In the genomic region with DNA sequence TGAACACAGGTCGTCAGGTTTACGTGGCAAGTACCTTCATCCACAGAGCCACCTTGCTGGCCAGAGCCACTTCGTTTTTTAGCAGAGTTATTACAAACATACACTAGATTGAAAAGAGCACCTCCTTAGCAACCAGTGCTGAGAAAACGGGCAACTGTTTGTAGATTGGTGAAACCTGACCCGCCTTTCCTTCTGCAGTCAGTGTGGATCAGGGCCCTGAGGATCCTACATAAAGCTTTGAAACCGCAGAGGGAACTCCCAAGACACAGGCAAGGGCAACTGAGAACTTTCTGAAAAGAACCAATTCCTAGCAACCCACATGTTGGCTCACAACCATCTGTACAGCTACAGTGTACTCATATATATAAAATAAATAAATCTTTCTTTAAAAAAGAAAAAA, we compare ENCODE assay signal across 23 mouse cellular contexts. TPM values are rescaled to one million over a fixed set of nuclear protein-coding genes. Genes with fewer than 3 reads are reported as not detected.
DNase-seq lines count a peak whose midpoint lies in the region; ATAC-seq lines count a peak whose summit lies in the region.
"Had no signal": no experiment of that assay in that cellular context is flagged by ENCODE, and none has a peak within 500 bp of the region (broad histone marks: within the 10 kb centered on the region; RNA-seq: fewer than 3 reads in every experiment).

No protein-coding gene starts in this region.

- WGBS in embryonic facial prominence, embryonic 11.5 days, result 57% methylated on average over 6 of the region's 6 CpGs
- WGBS in embryonic facial prominence, embryonic 10.5 days, result 68% methylated on average over 6 of the region's 6 CpGs
- 45% methylated on average over 6 of the region's 6 CpGs for WGBS in embryonic facial prominence, embryonic 13.5 days

- no peak overlapping the region for H3K4me2 ChIP-seq in embryonic facial prominence, embryonic 11.5 days (ENCODE audit: low read depth, low read length)
- H3K4me2 ChIP-seq in embryonic facial prominence, embryonic 13.5 days, result no peak overlapping the region
- H3K4me2 ChIP-seq: forebrain, embryonic 13.5 days; forebrain, embryonic 15.5 days had no signal

- no peaks in the 10 kb centered on the region; the same call in 1 of the 2 replicates for H3K4me1 ChIP-seq in embryonic facial prominence, embryonic 11.5 days (ENCODE audit: control insufficient read depth, insufficient read depth, low read length)
- peaks cover 24% of the 10 kb centered on the region for H3K4me1 ChIP-seq in embryonic facial prominence, embryonic 10.5 days
- peaks cover 24% of the 10 kb centered on the region for H3K4me1 ChIP-seq in embryonic facial prominence, embryonic 13.5 days
- H3K4me1 ChIP-seq: forebrain, embryonic 13.5 days; forebrain, embryonic 15.5 days had no signal

- H3K27ac ChIP-seq in embryonic facial prominence, embryonic 11.5 days (replicated peaks; ENCODE audit: low read depth, low read length), result no peak overlapping the region
- no peak overlapping the region for H3K27ac ChIP-seq in embryonic facial prominence, embryonic 10.5 days (replicated peaks)
- peak overlapping the region; percentile 68 for H3K27ac ChIP-seq in embryonic facial prominence, embryonic 13.5 days
- H3K27ac ChIP-seq: forebrain, embryonic 13.5 days; forebrain, embryonic 15.5 days had no signal

- ATAC-seq in embryonic facial prominence, embryonic 11.5 days (replicated peaks; ENCODE audit: insufficient number of reproducible peaks, low FRiP score, low TSS enrichment, low read depth), result no peak
- no peak for ATAC-seq in embryonic facial prominence, embryonic 13.5 days (ENCODE audit: insufficient number of reproducible peaks, insufficient read depth, low FRiP score, low TSS enrichment, low read depth)
- ATAC-seq: CD4-positive, CD25-positive, alpha-beta regulatory T cell, adult 4 months; forebrain, embryonic 13.5 days; forebrain, embryonic 15.5 days; forebrain, postnatal 0 days had no signal

- no peaks in the 10 kb centered on the region for H3K36me3 ChIP-seq in embryonic facial prominence, embryonic 11.5 days (replicated peaks; ENCODE audit: control insufficient read depth, insufficient read depth, low read depth, low read length)
- no peaks in the 10 kb centered on the region for H3K36me3 ChIP-seq in embryonic facial prominence, embryonic 10.5 days (replicated peaks)
- no peaks in the 10 kb centered on the region for H3K36me3 ChIP-seq in embryonic facial prominence, embryonic 13.5 days
- H3K36me3 ChIP-seq: forebrain, embryonic 15.5 days had no signal

- DNase-seq in embryonic facial prominence, embryonic 11.5 days (ENCODE audit: low spot score), result peak; percentile 30
- no peak for DNase-seq in embryonic facial prominence, embryonic 10.5 days (ENCODE audit: low spot score)
- DNase-seq in NIH3T3 (ENCODE audit: low read depth), result peak; percentile 30
- DNase-seq in layer of hippocampus, postnatal 10 days (ENCODE audit: low spot score in 2 of 2), result no peak
- no peak for DNase-seq in frontal cortex, postnatal 36 days (ENCODE audit: low spot score in 2 of 2)
- DNase-seq: adrenal gland, adult 2 months; adrenal gland, postnatal 10 days; adrenal gland, postnatal 25 days; B cell, adult 2 months; cerebellum, adult 11 months; cerebellum, adult 18-20 months; cerebellum, adult 8-10 months; cerebellum, adult 9-11 months; cerebellum, postnatal 14 days; cerebellum, postnatal 36 days; embryo, embryonic 11 days; forebrain, postnatal 0 days had no signal

- H3K27me3 ChIP-seq in embryonic facial prominence, embryonic 11.5 days (ENCODE audit: control insufficient read depth, insufficient read depth, low read length), result no peaks in the 10 kb centered on the region
- H3K27me3 ChIP-seq in embryonic facial prominence, embryonic 10.5 days (replicated peaks; ENCODE audit: low read depth, poor library complexity, severe bottlenecking), result no peaks in the 10 kb centered on the region
- H3K27me3 ChIP-seq in embryonic facial prominence, embryonic 13.5 days, result no peaks in the 10 kb centered on the region
- H3K27me3 ChIP-seq: CH12.LX; forebrain, embryonic 13.5 days; forebrain, embryonic 15.5 days had no signal

- H3K4me3 ChIP-seq in embryonic facial prominence, embryonic 11.5 days (ENCODE audit: low read depth, low read length), result no peak overlapping the region
- no peak overlapping the region for H3K4me3 ChIP-seq in embryonic facial prominence, embryonic 10.5 days
- H3K4me3 ChIP-seq in embryonic facial prominence, embryonic 13.5 days, result no peak overlapping the region
- H3K4me3 ChIP-seq: forebrain, embryonic 13.5 days; forebrain, embryonic 15.5 days had no signal

- no peaks in the 10 kb centered on the region for H3K9me3 ChIP-seq in embryonic facial prominence, embryonic 11.5 days (replicated peaks; ENCODE audit: control insufficient read depth, low read length)
- no peaks in the 10 kb centered on the region for H3K9me3 ChIP-seq in embryonic facial prominence, embryonic 10.5 days
- no peaks in the 10 kb centered on the region for H3K9me3 ChIP-seq in embryonic facial prominence, embryonic 13.5 days
- H3K9me3 ChIP-seq: forebrain, embryonic 13.5 days; forebrain, embryonic 15.5 days; G1E had no signal

- H3K9ac ChIP-seq in embryonic facial prominence, embryonic 11.5 days (replicated peaks; ENCODE audit: low read length), result no peak overlapping the region
- no peak overlapping the region for H3K9ac ChIP-seq in embryonic facial prominence, embryonic 13.5 days
- H3K9ac ChIP-seq: forebrain, embryonic 13.5 days; forebrain, embryonic 15.5 days; forebrain, postnatal 0 days had no signal

RNA-seq across cellular contexts. Expression of a gene that starts 43.5 kb away (rescaled TPM):
- polyA plus RNA-seq in embryonic facial prominence, embryonic 11.5 days (2014; fragmentation: Nextera tagmentation; extraction: Ambion mirVana), result 104 and 109 TPM in 2 replicates
- polyA plus RNA-seq in embryonic facial prominence, embryonic 10.5 days (2016; fragmentation: Nextera tagmentation; extraction: Ambion mirVana), result 87.5 and 96.2 TPM in 2 replicates
- polyA plus RNA-seq in embryonic facial prominence, embryonic 13.5 days (2015; fragmentation: Nextera tagmentation; extraction: Ambion mirVana), result 89.6 and 90.4 TPM in 2 replicates
- total RNA-seq in layer of hippocampus, postnatal 10 days (2021), result 10 to 100 TPM; 31.0 to 31.1 TPM

RNA-seq across cellular contexts. Expression of a gene that starts 44.0 kb away (rescaled TPM):
- 12.3 and 13.3 TPM in 2 replicates for polyA plus RNA-seq in embryonic facial prominence, embryonic 11.5 days (2014; fragmentation: Nextera tagmentation; extraction: Ambion mirVana)
- 18.0 and 19.4 TPM in 2 replicates for polyA plus RNA-seq in embryonic facial prominence, embryonic 10.5 days (2016; fragmentation: Nextera tagmentation; extraction: Ambion mirVana)
- polyA plus RNA-seq in embryonic facial prominence, embryonic 13.5 days (2015; fragmentation: Nextera tagmentation; extraction: Ambion mirVana), result 13.3 and 13.4 TPM in 2 replicates
- total RNA-seq in layer of hippocampus, postnatal 10 days (2021), result 10 to 100 TPM; 40.2 to 46.0 TPM

Comparison
In these comparisons a context has a peak if more than half of its experiments do, and no peak if none do; other contexts are left out.
1. DNase-seq: peak in embryonic facial prominence, embryonic 11.5 days (single experiment) and NIH3T3 (single experiment); none in embryonic facial prominence, embryonic 10.5 days (single experiment), layer of hippocampus, postnatal 10 days (0 of 2) and frontal cortex, postnatal 36 days (0 of 2).